Mouse (Mus musculus) monocyte, adult 5-6 weeks (primary cell): ENCODE data around the gene Gtf2ird1. TPM values are rescaled to one million over a fixed set of nuclear protein-coding genes. Genes with fewer than 3 reads are reported as not detected.
"Not testable (repeated sequence)": the region's sequence is repeated elsewhere in the genome, so short reads cannot be mapped to it uniquely, and the experiment has no call there.

Experiments used
- ATAC-seq: fragments of 153-309, 156-312 bp; replicated peaks from 2 replicates; pipeline ENCODE4 v1.8.0; 2017; ENCODE audit warnings: mild to moderate bottlenecking; ENCODE audit not compliant: low TSS enrichment, insufficient number of reproducible peaks, severe bottlenecking, poor library complexity, low FRiP score
- total RNA-seq: library from RNA; stranded (forward); fragments of 200-1000, 200-491, 200-594 nt; gene quantifications from 3 replicates; pipeline ENCODE4 v1.2.3, GENCODE M21; 2017

The Gtf2ird1 gene
- total RNA-seq, 1 experiment from 2014 or later: 2.4 TPM

- ATAC-seq: peak; percentile 73
Observed at GRCm38 (mm10) chr5:134373912-134374488, 82.5 kb downstream of the Gtf2ird1 start.

GRCm38 (mm10) chr5:134372926-134373658, 83.4 kb downstream of the Gtf2ird1 start:
- ATAC-seq: no peak

GRCm38 (mm10) chr5:134371511-134372289, 84.8 kb downstream of the Gtf2ird1 start:
- no peak for ATAC-seq

- no peak for ATAC-seq
Observed at GRCm38 (mm10) chr5:134370831-134371230, 85.7 kb downstream of the Gtf2ird1 start.

GRCm38 (mm10) chr5:134359101-134359500, 97.4 kb downstream of the Gtf2ird1 start:
- no peak for ATAC-seq

DNA sequence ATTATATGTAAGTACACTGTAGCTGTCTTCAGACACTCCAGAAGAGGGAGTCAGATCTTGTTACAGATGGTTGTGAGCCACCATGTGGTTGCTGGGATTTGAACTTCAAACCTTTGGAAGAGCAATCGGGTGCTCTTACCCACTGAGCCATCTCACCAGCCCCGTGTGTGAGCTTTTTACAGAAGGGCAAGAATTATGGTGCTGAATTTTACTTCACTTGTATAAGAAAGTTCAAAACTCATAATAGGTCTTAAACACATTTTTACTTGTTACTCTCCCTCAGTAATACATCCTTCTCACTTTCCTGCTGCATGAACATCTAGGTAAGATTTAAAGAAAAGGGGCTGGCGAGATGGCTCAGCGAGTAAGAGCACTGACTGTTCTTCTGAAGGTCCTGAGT, 101.1 kb downstream of the Gtf2ird1 start:
- ATAC-seq: not testable (repeated sequence)

DNA sequence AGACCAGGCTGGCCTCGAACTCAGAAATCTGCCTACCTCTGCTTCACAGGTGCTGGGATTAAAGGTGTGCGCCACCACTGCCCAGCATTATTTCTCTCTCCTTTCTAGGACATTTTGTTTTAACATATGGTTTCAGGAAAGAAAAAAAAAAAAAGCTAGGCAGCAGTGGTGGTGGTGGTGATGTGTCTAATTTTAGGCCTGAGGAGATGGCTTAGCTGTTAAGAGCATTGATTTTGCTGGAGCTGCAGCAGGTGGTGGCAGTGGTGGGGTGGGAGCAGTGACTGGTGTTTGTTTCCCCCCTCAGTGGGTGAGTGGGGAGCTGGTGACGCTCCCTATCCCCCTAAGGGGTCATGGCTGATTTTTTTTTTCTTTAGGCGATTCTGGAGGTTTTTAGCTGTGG, 103.4 kb downstream of the Gtf2ird1 start:
- no peak for ATAC-seq

- ATAC-seq: peak; percentile 59
Observed at GRCm38 (mm10) chr5:134352527-134353001, 104.0 kb downstream of the Gtf2ird1 start.

DNA sequence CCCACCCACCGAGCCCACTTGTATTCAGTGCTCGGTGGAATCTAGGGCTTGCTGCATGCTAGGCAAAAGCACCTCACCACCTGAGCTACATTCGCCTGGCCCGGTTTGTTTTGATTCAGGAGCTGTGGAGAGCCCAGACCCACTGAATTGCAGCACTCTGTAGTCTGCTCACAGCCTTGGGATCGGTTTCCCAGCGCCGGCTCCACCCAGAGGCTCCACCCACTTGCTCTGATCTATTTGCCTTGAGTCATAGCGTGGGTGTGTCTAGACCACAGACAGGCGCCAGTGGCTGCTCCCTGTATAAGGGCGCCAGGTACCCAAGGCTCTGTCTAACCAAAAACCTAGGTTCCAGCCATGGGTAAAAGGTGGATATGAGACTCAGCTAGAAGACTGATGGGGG, 105.9 kb downstream of the Gtf2ird1 start:
- ATAC-seq: peak; percentile 80

GRCm38 (mm10) chr5:134347066-134347465, 109.5 kb downstream of the Gtf2ird1 start:
- ATAC-seq: no peak

GRCm38 (mm10) chr5:134345449-134345848, 111.1 kb downstream of the Gtf2ird1 start:
- peak; percentile 50; the same call in 1 of the 2 replicates for ATAC-seq

DNA sequence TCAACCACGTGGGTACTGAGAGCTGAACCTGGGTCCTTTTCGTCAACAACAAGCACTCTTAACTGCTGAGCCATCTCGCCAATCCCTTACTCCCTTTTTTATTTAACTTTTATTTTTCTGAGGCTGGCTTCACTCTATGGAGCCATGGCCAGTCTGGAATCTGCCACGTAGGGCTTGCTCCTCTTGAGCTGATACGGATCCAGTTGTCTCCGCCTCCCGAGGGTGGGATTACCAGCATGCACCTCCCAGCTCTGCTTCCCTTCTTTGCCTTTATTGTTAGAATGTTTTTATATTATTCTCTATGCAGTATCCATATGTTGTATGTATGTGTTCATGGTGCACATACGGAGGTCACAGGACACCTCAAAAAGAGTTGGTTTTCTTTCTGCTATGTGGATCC, 112.4 kb downstream of the Gtf2ird1 start:
- no peak for ATAC-seq

DNA sequence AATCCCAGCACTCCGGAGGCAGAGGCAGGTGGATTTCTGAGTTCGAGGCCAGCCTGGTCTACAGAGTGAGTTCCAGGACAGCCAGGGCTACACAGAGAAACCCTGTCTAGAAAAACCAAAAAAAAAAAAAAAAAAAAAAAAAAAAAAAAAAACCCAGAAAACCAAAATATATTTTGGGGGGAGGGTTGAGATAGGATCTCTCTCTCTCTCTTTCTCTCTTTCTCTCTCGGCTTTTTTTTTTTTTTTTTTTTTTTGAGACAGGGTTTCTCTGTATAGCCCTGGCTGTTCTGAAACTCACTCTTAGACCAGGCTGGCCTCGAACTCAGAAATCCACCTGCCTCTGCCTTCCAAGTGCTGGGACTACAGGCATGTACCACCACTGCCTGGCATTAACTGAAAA, 113.0 kb downstream of the Gtf2ird1 start:
- ATAC-seq: not testable (repeated sequence)

DNA sequence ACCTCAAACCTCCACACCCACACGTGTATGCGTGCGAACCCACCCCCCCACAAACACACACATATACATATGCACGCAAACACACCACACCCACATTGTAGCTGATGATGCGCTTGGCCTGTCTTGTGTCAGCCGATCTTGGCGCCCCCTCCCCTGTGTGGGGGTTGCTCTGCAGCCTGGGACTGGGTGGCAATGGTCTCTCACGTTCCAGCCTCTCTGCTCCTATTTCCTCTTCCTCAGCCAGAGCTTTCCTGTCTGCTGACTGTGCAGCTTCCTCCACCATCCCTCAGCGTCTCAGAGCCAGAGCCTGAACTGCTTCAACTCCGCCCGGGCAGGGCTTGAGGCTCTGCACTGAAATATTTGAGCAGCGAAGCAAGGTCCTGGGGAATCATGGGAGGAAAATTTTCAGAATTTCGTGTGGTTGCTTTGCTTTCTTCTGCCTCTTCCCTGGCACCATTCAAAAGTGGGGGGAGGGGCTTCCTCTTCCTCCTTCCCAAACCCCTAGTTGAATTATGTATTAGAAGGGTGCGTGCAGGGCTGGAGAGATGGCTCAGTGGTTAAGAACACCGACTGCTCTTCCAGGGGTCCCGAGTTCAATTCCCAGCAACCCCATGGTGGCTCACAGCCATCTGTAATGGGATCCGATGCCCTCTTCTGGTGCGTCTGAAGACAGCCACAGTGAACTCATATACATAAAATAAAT, 113.9 kb downstream of the Gtf2ird1 start:
- ATAC-seq: no peak

- ATAC-seq: no peak
Observed at GRCm38 (mm10) chr5:134341721-134342120, 114.8 kb downstream of the Gtf2ird1 start.

DNA sequence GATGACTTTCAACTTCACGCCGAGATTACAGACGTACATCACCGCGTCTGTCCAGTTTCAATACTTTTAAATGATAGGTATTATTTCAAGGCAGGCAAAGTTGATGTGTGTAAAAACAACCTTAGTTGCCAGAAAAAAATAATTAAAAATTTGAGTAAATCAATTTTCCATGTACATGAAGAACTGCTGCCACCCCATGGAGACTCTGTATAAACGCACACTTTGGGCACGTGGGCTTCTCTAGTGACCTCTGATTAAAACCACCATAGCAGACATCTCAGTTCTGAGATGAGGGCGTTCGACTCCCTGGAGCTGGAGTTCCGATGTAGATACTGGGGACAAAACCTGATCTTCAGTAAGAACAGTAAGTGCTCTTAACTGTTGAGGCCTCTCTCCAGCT, 115.2 kb downstream of the Gtf2ird1 start:
- ATAC-seq: no peak

DNA sequence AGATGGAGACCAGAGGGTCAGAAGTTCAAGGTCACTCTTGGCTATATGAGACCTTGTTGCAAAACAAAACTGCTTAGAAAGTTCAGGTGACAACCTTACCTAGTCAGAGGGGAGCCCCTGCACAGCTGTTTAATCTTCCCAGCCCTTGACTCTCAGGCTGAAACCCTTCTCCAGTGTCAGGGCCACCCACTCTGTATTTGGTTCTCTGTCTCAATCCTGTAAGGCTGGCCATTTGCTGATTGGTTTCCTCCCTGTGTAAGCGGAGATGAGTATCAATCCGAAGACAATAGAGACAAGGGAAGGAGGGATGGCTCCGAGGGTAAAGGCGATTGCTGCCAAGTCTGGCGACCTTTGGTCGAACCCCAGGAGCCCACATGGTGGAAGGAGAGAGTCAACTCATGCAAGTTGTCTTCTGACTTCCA, 116.4 kb downstream of the Gtf2ird1 start:
- ATAC-seq: no peak

- not testable (repeated sequence) for ATAC-seq
Observed at GRCm38 (mm10) chr5:134337012-134337411, 119.5 kb downstream of the Gtf2ird1 start.

GRCm38 (mm10) chr5:134332743-134333142, 123.8 kb downstream of the Gtf2ird1 start:
- no peak for ATAC-seq
